Mouse (Mus musculus) ES-Bruce4 (cell line): ENCODE data around the gene Bcar1.

ENCODE experiments used
- CTCF ChIP-seq: IDR thresholded peaks from one replicate; pipeline ENCODE4 v1.8.1; 2011; ENCODE audit warnings: low read depth, low read length
- POLR2A ChIP-seq: IDR thresholded peaks from one replicate; pipeline ENCODE4 v1.8.1; 2011; ENCODE audit warnings: low read length; ENCODE audit not compliant: insufficient read depth

GRCm38 (mm10) chr8:111740994-111741393, 2.6 kb downstream of the Bcar1 start:
- TF ChIP-seq POLR2A (no peak), CTCF (no peak)
